Mouse (Mus musculus) liver, embryonic 13.5 days (tissue): ENCODE measurements around the gene Tec. TPM values are rescaled to one million over a fixed set of nuclear protein-coding genes. Genes with fewer than 3 reads are reported as not detected.
A peak's percentile ranks its signal among the peaks of the same experiment; 100 is the strongest.

Source experiments
- ATAC-seq: fragments of 200-750 bp; cut with Nextera tagmentation; 2 replicates; pipeline ENCODE4 v1.8.0; 2017; ENCODE audit warnings: low read depth, mild to moderate bottlenecking, moderate number of reproducible peaks, moderate library complexity
- DNase-seq: peaks from one replicate; pipeline ENCODE4 v3.0.0; 2022
- H3K27ac ChIP-seq: fragments of 300-500 bp; sonication (generic); 2 replicates; pipeline ENCODE4 v1.5.1; 2015; ENCODE audit warnings: moderate library complexity, mild to moderate bottlenecking, inconsistent platforms
- H3K27me3 ChIP-seq: fragments of 300-500 bp; sonication (generic); 2 replicates; pipeline ENCODE4 v1.6.1; 2015; ENCODE audit warnings: mild to moderate bottlenecking, inconsistent platforms
- H3K36me3 ChIP-seq: fragments of 300-500 bp; sonication (generic); 2 replicates; pipeline ENCODE4 v1.6.1; 2015; ENCODE audit warnings: mild to moderate bottlenecking, inconsistent platforms
- H3K4me1 ChIP-seq: fragments of 300-500 bp; sonication (generic); replicated peaks from 2 replicates; pipeline ENCODE4 v1.6.1; 2015; ENCODE audit warnings: inconsistent platforms
- H3K4me2 ChIP-seq: fragments of 300-500 bp; sonication (generic); 2 replicates; pipeline ENCODE4 v1.6.1; 2015; ENCODE audit warnings: inconsistent platforms, mild to moderate bottlenecking, moderate library complexity
- H3K4me3 ChIP-seq: fragments of 300-500 bp; sonication (generic); replicated peaks from 2 replicates; pipeline ENCODE4 v1.5.1; 2015; ENCODE audit warnings: mild to moderate bottlenecking, inconsistent platforms
- H3K9ac ChIP-seq: fragments of 300-500 bp; sonication (generic); 2 replicates; pipeline ENCODE4 v1.6.1; 2015; ENCODE audit warnings: mild to moderate bottlenecking, inconsistent platforms
- H3K9me3 ChIP-seq: fragments of 300-500 bp; sonication (generic); replicated peaks from 2 replicates; pipeline ENCODE4 v1.6.1; 2016; ENCODE audit warnings: inconsistent platforms
- WGBS: fragments of 180-500 bp; shearing (Covaris S2); methylation state at CpG from one replicate; pipeline ENCODE4 v1.1.7; 2015; ENCODE audit not compliant: insufficient replicate concordance; 5-methylcytosine and 5-hydroxymethylcytosine counted together
- polyA plus RNA-seq: library from polyadenylated mRNA; unstranded; fragments of >200 nt; fragmentation: Nextera tagmentation; extraction: Ambion mirVana; gene quantifications from 2 replicates; pipeline ENCODE4 v1.2.1, GENCODE M21; 2015

Gene Tec
- polyA plus RNA-seq, 1 experiment from 2014 or later: 3.9 TPM

DNA sequence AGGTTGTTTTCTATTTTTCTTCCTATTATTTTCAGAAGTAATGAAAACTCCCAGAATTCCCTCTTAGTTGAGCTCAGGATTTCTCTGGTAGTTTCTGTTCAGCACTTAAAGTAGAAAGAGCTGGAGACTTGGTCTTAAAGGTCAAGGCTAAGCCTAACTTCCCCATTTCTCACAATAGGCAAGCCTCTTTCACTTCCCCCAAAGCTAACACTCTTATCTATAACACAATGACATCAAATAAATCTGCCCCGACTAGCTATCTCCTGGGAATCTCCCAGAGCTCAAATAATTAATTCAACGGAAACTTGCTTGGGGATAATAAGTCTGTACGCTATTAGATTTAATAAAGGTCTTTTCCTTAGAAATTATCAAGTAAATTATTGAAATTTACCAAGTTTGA is 105.3 kb downstream of the Tec start:
- no peak overlapping the region for H3K4me2 ChIP-seq
- H3K9ac ChIP-seq: no peak overlapping the region
- 27% methylated on average over 3 of the region's 3 CpGs for WGBS
- 0 out of 2 replicates have a peak, but pooled peaks cover 2% of the 10 kb centered on the region for H3K36me3 ChIP-seq
- no peak overlapping the region for H3K27ac ChIP-seq
- H3K4me3 ChIP-seq: no peak overlapping the region
- peaks cover 18% of the 10 kb centered on the region for H3K4me1 ChIP-seq
- DNase-seq: no peak
- no peak for ATAC-seq
- no peaks in the 10 kb centered on the region for H3K9me3 ChIP-seq
- H3K27me3 ChIP-seq: no peaks in the 10 kb centered on the region

DNA sequence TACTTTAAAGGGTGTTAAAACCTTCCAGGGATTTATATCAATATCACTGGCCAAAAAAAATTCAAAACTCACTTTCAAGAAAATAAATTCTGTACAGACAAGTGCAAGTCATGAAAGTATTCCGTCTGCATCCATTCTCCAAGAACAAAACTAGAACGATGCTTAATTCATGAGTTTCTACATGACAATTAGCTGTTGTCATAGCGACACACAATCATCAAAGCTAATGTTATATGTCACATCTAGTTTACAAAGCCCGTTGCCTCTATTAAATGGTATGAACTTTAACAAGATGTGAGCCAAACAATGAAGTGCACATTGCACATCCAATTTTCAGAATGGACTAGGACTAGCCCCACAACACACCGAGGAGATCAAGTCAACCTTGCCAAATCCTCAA is 106.5 kb downstream of the Tec start:
- Histone ChIP-seq H3K9ac (no peak overlapping the region), H3K36me3 (0 out of 2 replicates have a peak, but pooled peaks cover 2% of the 10 kb centered on the region), H3K4me1 (peaks cover 18% of the 10 kb centered on the region), H3K4me2 (no peak overlapping the region), H3K4me3 (no peak overlapping the region), H3K9me3 (no peaks in the 10 kb centered on the region), H3K27ac (no peak overlapping the region), H3K27me3 (no peaks in the 10 kb centered on the region)
- no peak for DNase-seq
- ATAC-seq: no peak
- WGBS: 77% methylated on average over 5 of the region's 5 CpGs

DNA sequence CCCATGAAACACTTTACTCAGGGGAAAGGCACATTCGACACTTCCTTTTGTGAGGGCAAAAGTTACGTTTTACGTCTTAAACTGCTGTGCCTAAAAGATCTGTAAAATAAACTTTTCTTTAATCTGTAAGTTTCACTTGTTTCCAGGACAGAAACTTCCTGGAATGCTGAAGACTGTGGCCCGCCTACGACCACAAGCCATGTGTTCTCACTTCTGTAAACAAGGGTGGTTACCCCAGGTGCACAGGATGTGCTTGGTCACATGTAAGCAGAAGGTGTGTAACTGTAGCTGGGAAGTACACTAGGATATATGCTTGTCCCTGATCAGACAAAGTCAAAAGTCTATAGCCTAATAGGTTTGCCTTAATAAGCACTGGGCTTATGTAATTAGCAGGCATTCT is 107.0 kb downstream of the Tec start:
- Histone ChIP-seq H3K9me3 (no peaks in the 10 kb centered on the region), H3K27ac (no peak overlapping the region), H3K4me2 (no peak overlapping the region), H3K36me3 (0 out of 2 replicates have a peak, but pooled peaks cover 2% of the 10 kb centered on the region), H3K4me3 (no peak overlapping the region), H3K9ac (no peak overlapping the region), H3K27me3 (no peaks in the 10 kb centered on the region), H3K4me1 (peaks cover 18% of the 10 kb centered on the region)
- no peak for ATAC-seq
- no peak for DNase-seq
- 71% methylated on average over 5 of the region's 5 CpGs for WGBS

DNA sequence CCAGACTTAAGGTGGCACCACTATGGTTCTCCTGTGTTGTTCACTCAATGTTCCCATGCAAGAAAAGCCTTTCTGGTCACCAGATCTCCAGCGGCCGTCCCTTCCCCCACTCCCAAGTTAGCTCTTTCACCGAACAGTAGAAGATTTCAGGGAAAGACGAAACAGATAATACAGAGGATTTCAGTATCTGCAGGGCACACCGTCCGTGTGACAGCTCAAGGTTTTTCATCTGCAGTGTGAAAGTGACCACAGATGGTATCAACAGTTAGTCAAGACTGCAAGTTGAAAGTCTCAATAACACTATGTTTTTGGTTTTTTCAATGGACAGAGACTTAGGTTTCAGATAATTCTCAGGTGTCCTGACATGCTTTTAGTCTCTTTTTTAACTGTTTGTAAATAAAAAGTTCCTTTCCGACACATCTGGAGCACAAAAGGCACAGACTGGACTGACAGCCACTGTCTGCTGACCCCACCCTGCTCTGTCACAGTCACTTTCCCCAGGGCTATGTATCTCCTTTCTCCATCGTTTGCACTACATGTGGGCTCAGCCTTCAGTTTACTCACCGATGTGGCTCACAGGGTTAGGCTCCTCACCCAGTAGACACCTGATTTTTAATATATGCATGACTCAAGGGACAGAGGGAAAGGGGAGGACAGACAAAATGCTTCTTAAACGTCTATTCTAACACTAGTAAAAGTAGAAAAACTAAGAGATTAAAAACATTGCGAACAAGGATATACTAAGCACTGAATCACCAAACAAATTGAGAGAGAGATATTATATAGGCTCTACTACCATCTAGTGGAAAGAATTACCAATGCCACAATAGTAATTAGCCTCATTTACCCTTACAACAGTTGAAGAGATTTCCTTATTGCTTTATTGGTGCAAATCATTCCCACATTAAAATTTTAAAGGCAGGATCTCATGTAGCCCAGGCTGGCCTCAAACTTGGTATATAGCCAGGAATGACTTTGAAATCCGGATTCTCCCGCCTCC is 109.1 kb downstream of the Tec start:
- WGBS: 29% methylated on average over 13 of the region's 13 CpGs
- peaks cover 18% of the 10 kb centered on the region for H3K4me1 ChIP-seq
- 0 out of 2 replicates have a peak, but pooled peaks cover 2% of the 10 kb centered on the region for H3K36me3 ChIP-seq
- no peak overlapping the region for H3K9ac ChIP-seq
- H3K4me2 ChIP-seq: 0 out of 2 replicates have a peak overlapping the region, but pooled peaks have one; percentile 10
- no peak for DNase-seq
- no peaks in the 10 kb centered on the region for H3K9me3 ChIP-seq
- no peaks in the 10 kb centered on the region for H3K27me3 ChIP-seq
- H3K4me3 ChIP-seq: no peak overlapping the region
- ATAC-seq: peak; percentile 47; the same call in 1 of the 2 replicates
- no peak overlapping the region for H3K27ac ChIP-seq

DNA sequence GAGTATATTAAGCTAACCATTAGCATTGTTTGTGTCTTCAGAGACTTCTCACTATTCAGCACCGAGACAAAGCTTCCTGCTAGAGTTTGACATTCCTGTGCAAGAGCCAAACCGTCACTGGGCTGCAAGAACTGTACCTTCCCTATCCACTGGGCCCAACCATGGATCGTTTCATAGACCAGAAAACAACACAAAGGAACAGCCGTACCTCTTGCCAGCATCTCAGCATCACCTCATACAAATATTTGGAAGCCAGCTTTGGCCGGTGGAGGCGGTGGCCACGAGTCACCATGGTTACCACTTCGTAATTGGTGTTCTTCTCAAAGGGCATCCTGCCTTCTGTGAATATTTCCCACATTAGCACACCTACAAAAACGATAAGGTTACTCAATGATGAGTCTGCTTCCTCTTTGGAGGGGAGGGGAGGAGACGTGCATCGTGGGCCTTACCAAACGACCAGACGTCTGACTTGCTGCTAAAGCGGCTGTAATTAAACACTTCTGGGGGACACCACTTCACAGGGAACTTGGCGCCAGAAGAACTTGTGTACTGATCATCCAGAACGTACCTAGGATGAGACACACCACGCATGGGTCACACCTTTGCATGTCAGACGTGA is 111.0 kb downstream of the Tec start:
- Histone ChIP-seq H3K9me3 (no peaks in the 10 kb centered on the region), H3K27ac (no peak overlapping the region), H3K27me3 (no peaks in the 10 kb centered on the region), H3K4me1 (peaks cover 11% of the 10 kb centered on the region), H3K4me2 (no peak overlapping the region), H3K36me3 (no peaks in the 10 kb centered on the region), H3K4me3 (no peak overlapping the region), H3K9ac (no peak overlapping the region)
- no peak for DNase-seq
- WGBS: 75% methylated on average over 18 of the region's 18 CpGs
- ATAC-seq: no peak

DNA sequence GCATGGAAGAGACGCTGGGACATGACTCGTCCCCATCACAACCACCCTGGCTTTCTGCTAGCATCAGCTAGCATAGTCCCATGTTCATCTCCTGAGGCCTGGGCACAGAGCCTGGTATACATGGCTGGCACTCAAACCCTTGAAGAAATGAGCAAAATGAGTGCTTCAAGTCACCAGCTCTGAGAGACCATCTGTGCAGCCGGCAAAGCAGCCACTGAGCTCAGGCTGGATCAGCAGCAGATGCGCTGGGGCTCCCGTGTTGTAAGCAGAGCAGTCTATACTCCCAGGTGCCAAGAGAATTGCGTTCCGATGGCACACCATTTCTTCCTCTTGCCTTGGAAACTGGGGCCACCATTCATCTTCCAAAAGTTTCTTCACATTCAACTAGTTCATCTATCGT is 112.3 kb downstream of the Tec start:
- Histone ChIP-seq H3K4me1 (peaks cover 11% of the 10 kb centered on the region), H3K36me3 (no peaks in the 10 kb centered on the region), H3K9ac (no peak overlapping the region), H3K9me3 (no peaks in the 10 kb centered on the region), H3K4me3 (no peak overlapping the region), H3K27ac (no peak overlapping the region), H3K4me2 (no peak overlapping the region), H3K27me3 (no peaks in the 10 kb centered on the region)
- 77% methylated on average over 8 of the region's 8 CpGs for WGBS
- no peak for ATAC-seq
- no peak for DNase-seq

DNA sequence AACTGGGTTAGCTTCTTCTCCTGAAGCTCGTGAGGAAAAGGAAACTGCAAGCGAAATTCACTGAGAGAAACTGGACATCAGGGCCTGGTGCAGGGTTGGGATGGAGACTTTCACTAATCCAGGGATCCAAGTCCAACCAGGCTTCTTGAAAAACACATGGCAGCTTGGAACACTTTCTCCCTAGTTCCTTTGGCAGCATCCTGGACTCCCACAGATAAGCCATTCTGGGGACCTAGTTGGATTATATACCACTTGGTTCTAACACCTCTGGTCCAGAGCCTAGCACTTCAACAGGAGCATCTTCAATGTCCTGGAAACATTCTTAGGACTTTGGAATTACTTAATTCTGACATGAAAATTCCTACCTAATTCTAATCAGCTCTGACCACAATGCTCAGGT is 113.2 kb downstream of the Tec start:
- no peaks in the 10 kb centered on the region for H3K27me3 ChIP-seq
- no peak overlapping the region for H3K4me3 ChIP-seq
- H3K4me1 ChIP-seq: peaks cover 11% of the 10 kb centered on the region
- DNase-seq (no peak), ATAC-seq (no peak)
- no peak overlapping the region for H3K4me2 ChIP-seq
- no peaks in the 10 kb centered on the region for H3K36me3 ChIP-seq
- H3K9me3 ChIP-seq: no peaks in the 10 kb centered on the region
- H3K9ac ChIP-seq: no peak overlapping the region
- WGBS: 77% methylated on average over 2 of the region's 2 CpGs
- no peak overlapping the region for H3K27ac ChIP-seq

DNA sequence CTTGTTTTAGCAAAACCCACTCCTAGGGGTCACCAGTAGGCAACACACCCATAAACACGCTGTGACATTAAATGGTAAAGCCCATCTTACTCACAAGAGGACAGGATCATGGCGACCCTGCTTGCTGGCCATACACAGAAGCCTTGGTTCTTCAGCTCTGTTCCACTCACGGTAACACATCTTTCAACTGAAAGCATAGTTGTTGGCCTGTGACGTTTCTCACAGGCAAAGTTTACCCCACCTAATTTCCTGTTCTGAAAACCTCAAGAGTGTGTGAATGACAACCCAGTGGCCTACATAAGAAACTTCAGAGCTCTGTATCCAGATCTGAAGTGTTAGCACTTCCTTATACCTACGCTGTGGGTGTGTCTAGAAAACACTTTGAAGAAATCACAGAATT is 115.7 kb downstream of the Tec start, which contains the start of gene Txk:
Gene Txk, minus strand, starts transcription at position 193 of the 400 bp plus-strand sequence.
- no peak within 1 kb of the TSS for H3K27ac ChIP-seq
- 56% methylated on average over 5 of the region's 5 CpGs for WGBS

DNA sequence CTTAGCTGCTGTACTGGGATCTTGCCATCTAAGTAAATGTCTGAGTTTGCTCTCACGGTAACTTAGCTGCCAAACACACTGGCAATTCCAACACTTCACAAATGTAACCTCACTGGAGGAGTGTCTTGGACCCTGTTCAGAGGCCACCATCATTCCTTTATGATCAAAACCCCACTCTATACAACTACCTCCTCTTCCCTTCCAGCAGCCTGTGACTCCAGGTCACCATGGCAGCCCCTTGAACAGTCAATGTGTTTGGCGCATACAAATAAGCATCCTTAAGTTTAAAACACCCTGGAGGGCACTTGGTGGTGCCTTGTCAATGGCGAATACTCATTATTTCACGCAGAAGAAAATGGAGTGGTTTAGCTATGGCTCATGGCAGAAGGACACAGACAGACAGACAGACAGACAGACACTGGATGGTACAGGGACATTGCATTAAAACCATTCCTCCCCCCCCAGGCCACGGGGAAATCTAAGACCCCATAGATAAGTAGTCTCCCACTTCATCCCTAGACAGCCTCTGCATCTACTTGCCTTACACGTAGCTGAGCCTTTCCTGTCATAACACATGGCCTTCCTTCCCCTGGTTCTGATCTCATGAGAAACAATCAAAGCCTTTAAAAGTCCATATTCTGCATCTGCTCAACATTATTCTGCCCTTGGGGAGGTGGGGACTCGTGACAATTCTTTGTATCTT is 117.1 kb downstream of the Tec start:
- Histone ChIP-seq H3K9me3 (no peaks in the 10 kb centered on the region), H3K4me1 (peaks cover 9% of the 10 kb centered on the region), H3K36me3 (no peaks in the 10 kb centered on the region), H3K4me3 (no peak overlapping the region), H3K27me3 (no peaks in the 10 kb centered on the region), H3K4me2 (no peak overlapping the region), H3K9ac (no peak overlapping the region), H3K27ac (no peak overlapping the region)
- 71% methylated on average over 7 of the region's 7 CpGs for WGBS
- ATAC-seq (no peak), DNase-seq (no peak)

More for the DNA sequence above, 115.7 kb downstream of the Tec start, which contains the start of gene Txk:
- Histone ChIP-seq H3K4me3 (no peak within 1 kb of the TSS), H3K4me2 (no peak within 1 kb of the TSS), H3K9ac (no peak within 1 kb of the TSS), H3K9me3 (no peaks in the 10 kb centered on the region), H3K4me1 (peaks cover 9% of the 10 kb centered on the region), H3K27me3 (no peaks in the 10 kb centered on the region), H3K36me3 (no peaks in the 10 kb centered on the region)
- DNase-seq (no peak), ATAC-seq (no peak)

DNA sequence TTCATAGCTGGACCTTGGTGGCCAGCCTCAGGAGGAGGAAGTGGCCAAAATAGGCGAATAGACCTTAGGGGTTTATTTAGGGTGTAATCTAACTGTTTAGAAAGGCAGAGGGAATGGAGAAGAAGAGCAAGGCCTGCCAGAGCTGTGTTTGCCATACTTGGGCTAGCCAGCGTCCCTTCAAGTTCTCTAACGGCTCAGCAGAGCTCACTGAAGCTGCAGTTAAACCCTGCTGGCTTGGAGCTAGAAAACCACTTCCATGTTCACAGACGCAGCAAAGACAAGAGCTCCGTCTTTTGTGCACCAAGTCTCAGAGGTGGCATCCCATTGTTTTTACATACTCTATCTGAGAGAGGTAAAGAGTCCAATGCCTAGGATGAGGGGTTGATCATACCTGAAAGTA is 118.1 kb downstream of the Tec start:
- Histone ChIP-seq H3K27ac (no peak overlapping the region), H3K36me3 (no peaks in the 10 kb centered on the region), H3K4me2 (no peak overlapping the region), H3K4me3 (no peak overlapping the region), H3K4me1 (peaks cover 9% of the 10 kb centered on the region), H3K9me3 (no peaks in the 10 kb centered on the region), H3K27me3 (no peaks in the 10 kb centered on the region), H3K9ac (no peak overlapping the region)
- WGBS: 69% methylated on average over 5 of the region's 5 CpGs
- no peak for DNase-seq
- ATAC-seq: no peak

DNA sequence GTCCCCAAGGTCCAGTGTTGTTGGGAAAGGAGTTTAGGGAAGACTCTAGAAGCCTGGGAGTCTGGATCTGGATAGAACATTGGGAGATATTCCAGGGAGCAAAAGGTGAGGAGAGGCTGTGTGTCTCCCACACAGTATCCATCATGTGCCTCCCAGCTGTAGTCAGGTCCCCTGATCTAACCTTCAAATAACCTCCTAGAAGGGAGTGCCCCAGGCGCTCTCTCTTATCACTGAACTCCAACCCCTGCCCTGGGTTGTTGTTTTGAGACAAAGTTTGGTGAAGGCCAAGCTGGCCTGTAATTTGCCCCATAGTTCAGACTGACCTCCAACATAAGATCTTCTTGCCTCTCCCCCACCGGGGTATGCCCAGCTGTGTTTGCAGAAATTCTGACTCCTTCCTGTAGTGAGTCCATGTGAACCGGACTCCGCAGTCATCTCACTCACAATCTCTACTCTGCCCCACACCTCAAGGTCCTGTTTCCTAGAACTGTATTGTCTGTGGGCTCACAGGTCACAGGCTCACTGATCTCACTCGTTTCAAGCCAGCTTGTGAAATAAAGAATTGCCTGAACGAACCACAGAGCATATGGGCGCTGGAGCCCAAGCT is 119.5 kb downstream of the Tec start:
- peaks cover 9% of the 10 kb centered on the region for H3K4me1 ChIP-seq
- ATAC-seq (no peak), DNase-seq (no peak)
- H3K27ac ChIP-seq: no peak overlapping the region
- WGBS: 44% methylated on average over 7 of the region's 7 CpGs
- H3K9ac ChIP-seq: no peak overlapping the region
- H3K4me2 ChIP-seq: no peak overlapping the region
- no peaks in the 10 kb centered on the region for H3K36me3 ChIP-seq
- H3K9me3 ChIP-seq: no peaks in the 10 kb centered on the region
- no peak overlapping the region for H3K4me3 ChIP-seq
- H3K27me3 ChIP-seq: no peaks in the 10 kb centered on the region
